Mouse (Mus musculus) liver, adult 2 months (tissue): ENCODE data around the gene Clec3a. TPM values are rescaled to one million over a fixed set of nuclear protein-coding genes. Genes with fewer than 3 reads are reported as not detected.
A peak's percentile ranks its signal among the peaks of the same experiment; 100 is the strongest.

Experiments used
- DNase-seq: peaks from one replicate; pipeline ENCODE4 v3.0.0-alpha.2; 2011; ENCODE audit warnings: low read depth, low spot score; ENCODE audit errors: extremely low read depth
- H3K27ac ChIP-seq: fragments of 200-500 bp; replicated peaks from 2 replicates; pipeline ENCODE4 v1.5.1; 2012; ENCODE audit warnings: low read depth, mild to moderate bottlenecking, control low read depth, inconsistent platforms, low read length; ENCODE audit not compliant: insufficient read depth
- H3K27me3 ChIP-seq: fragments of 200-500 bp; 2 replicates; pipeline ENCODE4 v1.6.1; 2012; ENCODE audit warnings: mild to moderate bottlenecking, moderate library complexity, low read length, inconsistent platforms; ENCODE audit not compliant: control insufficient read depth, insufficient read depth
- H3K36me3 ChIP-seq: fragments of 200-500 bp; 2 replicates; pipeline ENCODE4 v1.6.1; 2012; ENCODE audit warnings: low read length, inconsistent platforms; ENCODE audit not compliant: control insufficient read depth, insufficient read depth
- H3K4me1 ChIP-seq: fragments of 200-500 bp; 2 replicates; pipeline ENCODE4 v1.6.1; 2011; ENCODE audit warnings: low read length; ENCODE audit not compliant: control insufficient read depth, insufficient read depth
- H3K4me3 ChIP-seq: fragments of 200-500 bp; 2 replicates; pipeline ENCODE4 v1.5.1; 2011; ENCODE audit warnings: low read depth, mild to moderate bottlenecking, control low read depth, low read length, moderate library complexity; ENCODE audit not compliant: insufficient read depth
- H3K79me2 ChIP-seq: fragments of 200-500 bp; 2 replicates; pipeline ENCODE4 v1.6.1; 2012; ENCODE audit warnings: inconsistent platforms, mild to moderate bottlenecking, low read length, moderate library complexity; ENCODE audit not compliant: control insufficient read depth, insufficient read depth
- H3K9ac ChIP-seq: fragments of 200-500 bp; 2 replicates; pipeline ENCODE4 v1.6.1; 2012; ENCODE audit warnings: low read depth, mild to moderate bottlenecking, control low read depth, inconsistent platforms, low read length
- CTCF ChIP-seq: fragments of 200-500 bp; IDR thresholded peaks from 2 replicates; pipeline ENCODE4 v1.5.1; 2011; ENCODE audit warnings: low read depth, low read length, control low read depth
- POLR2A ChIP-seq: fragments of 200-500 bp; IDR thresholded peaks from 2 replicates; pipeline ENCODE4 v1.6.1; 2011; ENCODE audit warnings: low read length, control low read depth; ENCODE audit not compliant: insufficient read depth; ENCODE audit errors: extremely low read depth
- WGBS: fragments of 180-500 bp; shearing (Covaris S2); methylation state at CpG from one replicate; pipeline ENCODE4 v1.1.7; 2018; 5-methylcytosine and 5-hydroxymethylcytosine counted together
- polyA plus RNA-seq: library from polyadenylated mRNA; depleted of rRNA; stranded (reverse); fragments of >200 nt; gene quantifications from 2 replicates; pipeline ENCODE4 v1.2.3, GENCODE M21; 2012; rRNA removed
- total RNA-seq: library from RNA; depleted of rRNA; stranded (reverse); fragments of >200 nt; gene quantifications from 2 replicates; pipeline ENCODE4 v1.2.3, GENCODE M21; 2014; rRNA removed

The Clec3a gene
- total RNA-seq (not detected in 2 replicates), polyA plus RNA-seq (not detected in 2 replicates)

- H3K27me3 ChIP-seq: no peaks in the 10 kb centered on the region
- H3K36me3 ChIP-seq: no peaks in the 10 kb centered on the region
- no peak within 1 kb of the TSS for H3K9ac ChIP-seq
- no peak within 1 kb of the TSS for H3K4me3 ChIP-seq
- TF ChIP-seq CTCF (no peak), POLR2A (no peak)
- H3K4me1 ChIP-seq: no peaks in the 10 kb centered on the region
- no peaks in the 10 kb centered on the region for H3K79me2 ChIP-seq
- 75% methylated on average over 8 of the region's 8 CpGs for WGBS
- DNase-seq: no peak
- H3K27ac ChIP-seq: no peak within 1 kb of the TSS
These were observed at the start of gene Clec3a for GRCm38 (mm10) chr8:114417786-114418185. TSS of gene Clec3a (plus strand) at chr8:114418086.

- 19% methylated on average over 27 of the region's 27 CpGs for WGBS
- no peaks in the 10 kb centered on the region for H3K79me2 ChIP-seq
- no peak overlapping the region for H3K4me3 ChIP-seq
- no peaks in the 10 kb centered on the region for H3K36me3 ChIP-seq
- H3K9ac ChIP-seq: no peak overlapping the region
- H3K27ac ChIP-seq: no peak overlapping the region
- peak; percentile 78 for DNase-seq
- H3K27me3 ChIP-seq: no peaks in the 10 kb centered on the region
- TF ChIP-seq POLR2A (no peak), CTCF (peak; percentile 86)
- no peaks in the 10 kb centered on the region; the same call in 1 of the 2 replicates for H3K4me1 ChIP-seq
These were observed 48.6 kb upstream of the Clec3a start for GRCm38 (mm10) chr8:114369038-114369976.

GRCm38 (mm10) chr8:114374390-114374789, 43.5 kb upstream of the Clec3a start:
- TF ChIP-seq CTCF (no peak), POLR2A (no peak)
- WGBS: 83% methylated on average over 6 of the region's 6 CpGs
- Histone ChIP-seq H3K27me3 (no peaks in the 10 kb centered on the region), H3K79me2 (no peaks in the 10 kb centered on the region), H3K36me3 (no peaks in the 10 kb centered on the region), H3K27ac (no peak overlapping the region), H3K9ac (no peak overlapping the region), H3K4me1 (no peaks in the 10 kb centered on the region), H3K4me3 (no peak overlapping the region)
- no peak for DNase-seq

- H3K79me2 ChIP-seq: no peaks in the 10 kb centered on the region
- H3K27me3 ChIP-seq: no peaks in the 10 kb centered on the region
- H3K27ac ChIP-seq: no peak overlapping the region
- 87% methylated on average over 3 of the region's 3 CpGs for WGBS
- no peak for TF ChIP-seq CTCF
- no peak for TF ChIP-seq POLR2A
- H3K4me3 ChIP-seq: no peak overlapping the region
- H3K9ac ChIP-seq: no peak overlapping the region
- no peaks in the 10 kb centered on the region for H3K4me1 ChIP-seq
- DNase-seq: no peak
- no peaks in the 10 kb centered on the region for H3K36me3 ChIP-seq
These were observed 33.7 kb upstream of the Clec3a start for GRCm38 (mm10) chr8:114384189-114384588.

- no peak overlapping the region for H3K4me3 ChIP-seq
- TF ChIP-seq CTCF: no peak
- no peak overlapping the region for H3K9ac ChIP-seq
- DNase-seq: no peak
- no peaks in the 10 kb centered on the region for H3K36me3 ChIP-seq
- H3K27me3 ChIP-seq: no peaks in the 10 kb centered on the region
- no peaks in the 10 kb centered on the region for H3K4me1 ChIP-seq
- no peaks in the 10 kb centered on the region for H3K79me2 ChIP-seq
- no peak overlapping the region for H3K27ac ChIP-seq
- 67% methylated on average over 4 of the region's 4 CpGs for WGBS
These were observed 30.4 kb upstream of the Clec3a start for GRCm38 (mm10) chr8:114387494-114387893.
